Mouse (Mus musculus): Measurements from ENCODE around the gene Fnbp1l.

The Fnbp1l gene

GRCm38 (mm10) chr3:122603229-122603628 lies 16.3 kb downstream of the Fnbp1l start:
- peak; percentile 55 for DNase-seq

- DNase-seq: no peak
Measured at GRCm38 (mm10) chr3:122602370-122602769, 17.1 kb downstream of the Fnbp1l start.

- DNase-seq: no peak
Measured at GRCm38 (mm10) chr3:122599291-122599690, 20.2 kb downstream of the Fnbp1l start.

DNA sequence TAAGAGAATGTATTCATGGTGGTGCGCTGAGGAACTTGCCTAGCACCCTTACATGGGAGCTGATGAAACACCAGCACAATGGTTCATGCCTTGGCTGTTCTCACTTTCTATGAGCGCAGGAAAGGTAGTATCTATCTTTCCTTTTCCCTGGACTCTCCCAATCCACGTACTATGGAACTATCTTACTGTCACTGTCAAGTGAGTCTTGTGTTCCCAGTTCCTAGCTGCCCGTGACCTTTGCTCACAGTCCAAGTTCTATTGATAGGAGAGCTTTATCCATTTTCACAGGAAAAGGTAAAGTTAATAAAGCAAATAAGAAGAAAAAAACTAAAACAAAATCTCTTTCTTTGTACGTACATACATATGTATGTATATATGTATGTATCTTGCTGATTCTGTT lies 28.7 kb downstream of the Fnbp1l start:
- DNase-seq: no peak

DNA sequence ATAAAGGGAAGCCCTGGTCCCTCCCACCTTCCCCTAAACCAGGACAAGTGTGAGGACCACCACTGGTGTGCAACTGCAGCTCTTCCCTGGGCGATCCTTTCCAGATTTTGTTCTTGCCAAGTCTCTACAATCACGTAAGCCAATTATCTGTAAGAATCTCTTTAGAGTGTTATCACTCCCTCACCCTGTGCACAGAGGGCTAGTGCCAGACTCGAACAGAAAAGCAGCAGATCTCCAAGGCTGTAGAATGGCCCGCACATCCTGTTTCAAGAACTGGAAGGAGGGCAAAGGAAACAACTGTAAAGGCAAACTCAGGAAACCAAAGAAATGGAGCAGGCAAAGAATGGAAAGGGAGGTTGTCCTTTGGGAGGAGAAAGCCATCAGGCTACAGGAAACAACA lies 29.2 kb downstream of the Fnbp1l start:
- DNase-seq: no peak

DNA sequence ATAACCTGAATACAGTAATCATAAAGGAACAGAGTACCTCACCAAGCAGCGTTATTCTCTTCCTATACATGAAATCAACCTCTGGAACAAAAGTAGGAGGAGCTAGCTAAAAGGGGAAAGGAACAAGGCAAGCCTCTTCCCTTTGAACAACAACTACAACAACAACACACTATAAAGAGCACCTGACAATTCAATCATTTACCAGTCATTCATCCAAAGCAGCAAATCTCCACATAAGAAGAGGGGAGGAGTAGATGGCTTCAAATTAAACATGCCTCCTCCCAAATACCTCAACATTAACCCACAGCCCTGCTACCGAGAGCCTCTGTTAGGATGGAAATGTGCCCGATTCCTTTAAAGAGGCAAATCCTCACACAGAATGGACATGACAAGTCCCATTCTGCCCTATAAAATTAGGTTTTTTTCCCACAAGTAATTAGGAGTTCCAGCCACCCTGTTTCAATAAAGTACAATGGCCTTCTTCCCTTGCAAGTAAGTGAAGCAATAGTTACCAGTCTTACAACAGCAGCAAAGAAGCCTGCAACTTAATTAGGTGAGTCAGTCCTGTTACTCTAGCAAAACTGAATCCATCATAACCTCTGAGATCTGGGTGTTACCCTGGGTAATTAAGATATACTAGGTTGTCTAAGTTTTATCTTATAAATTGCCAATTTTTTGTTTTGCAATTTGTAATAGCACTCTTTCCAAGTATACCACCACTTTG lies 32.4 kb downstream of the Fnbp1l start:
- DNase-seq: peak; percentile 42

DNA sequence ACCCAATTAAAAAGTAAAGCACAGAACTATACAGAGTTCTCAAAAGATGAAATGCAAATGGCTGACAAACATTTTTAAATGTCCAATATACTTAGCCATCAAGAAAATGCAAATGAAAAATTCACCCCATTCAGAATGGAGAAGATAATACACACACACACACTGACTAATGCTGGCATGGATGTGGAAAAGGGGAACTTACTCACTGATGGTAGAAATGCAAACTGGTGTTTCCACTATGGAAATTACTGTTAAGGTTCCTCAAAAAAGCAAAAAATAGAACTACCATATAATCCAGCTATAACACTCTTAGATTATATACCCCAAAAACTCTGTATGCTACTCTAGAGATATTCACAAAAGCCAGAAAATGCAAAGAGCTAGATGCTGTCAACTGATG lies 42.2 kb downstream of the Fnbp1l start:
- DNase-seq: no peak

- no peak for DNase-seq
Measured at GRCm38 (mm10) chr3:122574921-122575320, 44.6 kb downstream of the Fnbp1l start.

DNA sequence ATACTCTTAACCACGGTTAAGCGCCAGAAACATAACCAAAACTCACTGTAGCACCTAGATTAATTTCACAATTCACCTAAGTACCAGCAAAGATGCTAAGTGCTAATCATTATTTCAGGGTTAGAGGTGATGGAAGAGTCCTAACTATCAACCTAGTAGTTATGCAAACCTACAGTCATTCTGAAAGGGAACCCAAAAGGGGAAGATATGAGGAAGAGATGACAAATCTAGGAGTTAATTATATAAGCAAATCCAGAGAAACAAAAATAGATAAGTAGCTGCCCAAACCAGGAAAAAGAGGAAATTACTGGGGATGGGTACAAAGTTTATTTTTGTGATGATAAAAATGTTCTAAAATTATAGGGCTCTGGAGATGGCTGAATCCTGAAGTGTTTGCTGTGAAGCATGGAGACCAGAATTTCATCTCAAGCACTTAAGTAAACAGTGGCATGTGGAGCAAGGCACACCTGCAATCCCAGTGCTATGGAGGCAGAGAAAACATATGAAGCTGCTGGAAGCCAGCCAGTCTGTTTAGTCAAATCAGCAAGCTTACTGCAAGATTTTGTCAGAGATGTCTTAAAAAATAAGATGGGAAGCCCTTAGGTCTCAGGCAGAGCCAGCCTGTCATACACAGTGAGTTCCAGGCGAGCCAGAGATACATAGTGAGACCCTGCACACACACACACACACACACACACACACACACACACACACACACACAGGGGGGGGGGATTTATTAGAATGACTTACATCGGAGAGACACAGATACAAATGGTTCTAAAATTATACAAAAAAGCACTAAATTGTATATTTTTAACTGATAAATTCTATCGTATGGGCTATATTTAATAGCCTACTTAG lies 45.9 kb downstream of the Fnbp1l start:
- no peak for DNase-seq

GRCm38 (mm10) chr3:122566549-122566948 lies 53.0 kb downstream of the Fnbp1l start:
- no peak for DNase-seq

- DNase-seq: no peak
Measured at GRCm38 (mm10) chr3:122566112-122566511, 53.4 kb downstream of the Fnbp1l start.

DNA sequence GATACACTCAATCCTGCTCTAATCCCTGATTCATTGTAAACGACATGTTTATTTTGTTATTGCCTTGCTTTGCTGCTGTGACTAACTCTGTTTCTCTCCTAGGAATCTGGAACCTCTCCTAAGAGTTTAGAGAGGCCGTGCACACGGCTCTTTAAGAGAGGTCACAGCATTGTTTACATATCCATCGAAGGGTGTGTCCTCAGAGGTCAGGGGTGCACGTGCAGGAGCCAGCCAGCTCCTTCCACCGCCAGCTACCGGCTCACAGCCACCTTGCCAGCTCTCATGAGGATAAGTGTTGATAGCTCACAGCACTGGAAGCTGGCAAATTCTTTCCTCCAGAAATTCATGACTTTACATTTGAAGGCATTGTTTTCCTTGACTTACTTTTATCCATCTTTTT lies 54.2 kb downstream of the Fnbp1l start:
- DNase-seq: no peak

DNA sequence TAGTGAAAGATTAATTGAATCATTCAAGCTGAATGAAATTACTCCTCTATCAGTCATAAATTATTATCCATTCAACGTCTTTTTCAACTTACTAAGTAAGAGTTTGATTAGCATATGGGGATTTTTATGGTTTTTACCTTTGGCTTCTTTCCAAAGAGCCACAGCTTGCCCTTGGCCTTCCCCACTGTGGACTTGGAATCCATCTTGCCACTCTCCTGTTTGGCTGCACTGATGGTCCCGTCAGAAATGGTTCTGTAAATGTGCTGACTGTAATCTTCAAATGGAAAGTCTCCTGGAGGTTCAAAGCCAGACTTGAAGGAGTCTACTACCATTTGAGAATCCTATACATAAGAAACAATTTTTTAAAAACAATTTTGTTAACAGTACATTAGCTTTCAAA lies 61.7 kb downstream of the Fnbp1l start:
- DNase-seq: no peak

DNA sequence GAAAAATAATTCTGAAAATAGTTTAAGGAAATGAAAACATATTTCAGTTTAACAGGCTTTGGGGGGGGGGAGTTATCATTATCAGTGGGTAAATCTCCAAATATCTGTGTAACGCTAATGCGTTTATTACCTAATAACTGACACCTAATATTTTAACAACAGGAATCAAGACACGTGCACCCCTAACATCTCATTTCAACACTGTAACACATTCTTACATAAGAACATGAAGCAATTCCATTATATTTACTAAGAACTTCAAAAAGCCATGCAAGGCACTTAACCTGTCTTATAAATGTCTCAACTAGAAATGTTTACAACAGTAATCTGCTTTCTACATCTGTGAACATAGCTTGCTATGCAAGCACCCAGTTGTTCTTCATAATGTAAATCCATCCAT lies 68.3 kb downstream of the Fnbp1l start:
- DNase-seq: no peak

DNA sequence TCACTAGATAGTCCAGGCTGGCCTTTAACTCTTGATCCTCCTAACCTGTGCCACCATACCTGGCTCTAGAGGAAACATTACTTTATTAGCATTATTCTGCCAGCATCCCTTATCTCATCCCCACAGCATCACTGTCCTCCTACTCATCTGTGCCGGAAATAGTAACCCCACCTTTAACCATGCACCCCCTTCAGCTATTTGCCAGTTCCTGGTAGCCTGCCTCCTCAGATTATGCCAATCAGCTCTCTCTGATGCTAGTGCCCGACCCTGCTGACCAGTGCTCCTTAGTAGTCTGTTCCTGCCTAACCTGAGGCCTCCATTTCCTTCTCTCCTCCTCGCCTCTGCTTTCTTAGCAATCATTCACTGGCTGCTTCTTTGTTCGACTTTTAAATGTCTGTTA lies 72.0 kb downstream of the Fnbp1l start:
- no peak for DNase-seq

DNA sequence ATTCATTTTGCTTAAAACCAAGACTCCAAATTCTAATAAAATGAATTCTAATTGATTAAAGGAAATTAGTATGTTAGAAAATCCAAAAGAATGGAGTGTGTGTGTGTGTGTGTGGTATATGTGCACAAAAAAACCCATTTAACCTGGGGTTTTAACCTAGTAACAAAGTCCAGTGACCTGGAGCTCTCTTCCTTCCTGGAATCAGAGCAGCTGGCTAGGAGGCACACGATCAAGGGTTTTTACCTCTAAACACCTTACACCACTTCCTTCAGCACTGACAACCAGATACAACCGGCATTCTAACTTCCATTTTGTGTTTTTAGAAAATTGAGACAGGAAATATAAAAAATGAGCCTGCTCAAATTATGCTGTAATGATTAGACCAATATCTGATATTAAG lies 74.2 kb downstream of the Fnbp1l start:
- DNase-seq: peak; percentile 46

DNA sequence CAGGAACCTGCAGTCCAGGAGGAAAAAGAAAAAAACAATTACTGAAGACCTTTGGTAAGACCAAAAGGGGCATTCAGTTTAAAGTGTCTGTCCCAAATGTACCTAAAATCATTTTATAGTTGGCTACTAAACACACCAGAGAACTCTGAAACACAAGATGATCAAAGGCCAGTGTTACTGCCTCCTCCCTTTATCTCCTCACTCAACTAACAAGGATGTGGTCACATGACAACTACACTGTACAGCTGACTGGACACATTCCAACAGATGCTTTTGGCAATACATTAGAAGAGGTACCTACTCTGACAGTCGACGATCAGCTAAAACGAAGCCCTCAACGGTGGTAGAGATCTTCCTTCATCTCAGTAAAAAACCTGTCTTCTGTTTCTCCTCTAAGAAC lies 78.6 kb downstream of the Fnbp1l start:
- DNase-seq: peak; percentile 33

GRCm38 (mm10) chr3:122539961-122540690 lies 79.4 kb downstream of the Fnbp1l start:
- no peak for DNase-seq

DNA sequence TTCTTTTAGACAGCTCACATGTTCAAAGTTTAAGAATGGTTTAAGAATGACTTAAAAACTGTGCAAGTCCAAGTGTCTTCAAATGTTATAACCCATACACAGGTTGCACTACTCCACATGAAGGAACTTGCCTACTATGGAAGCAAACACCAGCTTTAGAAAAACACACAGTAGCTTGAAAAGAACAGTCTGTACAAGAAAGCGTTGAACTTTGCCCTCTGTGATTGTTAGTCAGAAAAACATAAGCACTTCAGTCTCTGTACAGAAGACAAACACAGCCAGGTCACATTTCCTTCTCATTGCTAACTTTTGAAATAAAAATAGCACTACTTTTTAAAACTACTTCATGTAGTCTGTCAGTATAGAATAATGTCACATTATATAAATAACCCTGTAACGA lies 80.7 kb downstream of the Fnbp1l start:
- peak; percentile 78 for DNase-seq

- no peak for DNase-seq
Measured at GRCm38 (mm10) chr3:122535938-122536703, 83.4 kb downstream of the Fnbp1l start.

DNA sequence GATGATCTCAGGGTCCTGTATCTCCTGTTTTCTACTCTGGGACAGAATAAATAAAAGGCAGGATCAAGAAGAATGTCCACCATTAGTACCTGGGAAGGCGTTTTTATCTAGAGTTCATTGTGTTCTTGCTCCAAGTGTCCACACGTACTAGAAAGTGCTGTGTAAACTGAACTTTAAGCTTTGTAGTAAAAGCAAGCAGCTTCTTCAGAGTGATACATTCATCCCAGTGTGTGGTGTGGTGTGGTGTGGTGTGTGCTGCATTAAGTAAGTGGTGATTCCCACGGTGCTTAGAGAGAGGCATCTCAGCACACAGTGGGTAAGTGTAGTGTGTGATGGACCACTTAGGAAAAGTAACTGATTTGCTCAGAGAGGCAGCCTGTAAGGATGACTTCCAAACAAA lies 91.0 kb downstream of the Fnbp1l start:
- no peak for DNase-seq

DNA sequence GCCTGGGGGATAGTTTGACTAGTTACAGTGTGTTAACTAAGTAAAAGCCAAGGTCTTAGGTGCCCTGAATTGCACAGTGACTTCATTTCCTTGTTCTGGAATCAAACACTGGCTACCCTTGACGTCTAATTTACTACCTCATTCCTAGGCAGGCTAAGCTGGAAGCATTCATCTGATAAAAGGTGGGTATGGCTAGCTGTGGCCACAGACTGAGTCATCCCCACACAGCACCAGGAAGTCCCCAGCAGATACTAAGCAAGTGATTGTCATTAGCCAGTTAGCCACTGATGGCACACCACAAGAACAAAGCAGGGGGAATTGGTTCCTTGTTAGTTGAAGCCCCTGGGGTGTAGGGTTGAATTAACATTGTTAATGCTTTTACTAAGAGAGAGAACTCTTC lies 98.2 kb downstream of the Fnbp1l start:
- DNase-seq: no peak

- no peak for DNase-seq
Measured at GRCm38 (mm10) chr3:122520875-122521274, 98.6 kb downstream of the Fnbp1l start.

All from kidney, adult 9 months (tissue).